Mouse (Mus musculus) erythroblast, embryonic 14.5 days (primary cell): ENCODE results near the gene Armc6.

ENCODE experiments used
- GATA1 ChIP-seq: IDR thresholded peaks from 2 replicates; pipeline ENCODE4 v1.6.1; 2012; ENCODE audit warnings: low read length, inconsistent platforms, mixed read lengths
- TAL1 ChIP-seq: IDR thresholded peaks from 3 replicates; pipeline ENCODE4 v1.6.1; 2012; ENCODE audit warnings: low read length, inconsistent platforms, mixed read lengths

GRCm38 (mm10) chr8:70227997-70228396 lies 6.3 kb downstream of the Armc6 start:
- TF ChIP-seq TAL1 (no peak), GATA1 (no peak)
